Mouse (Mus musculus) forebrain, embryonic 14.5 days (tissue): ENCODE data around the gene Bhlha15. TPM values are rescaled to one million over a fixed set of nuclear protein-coding genes. Genes with fewer than 3 reads are reported as not detected.
A peak's percentile ranks its signal among the peaks of the same experiment; 100 is the strongest.

Source experiments
- ATAC-seq: fragments of 200-750 bp; cut with Nextera tagmentation; 2 replicates; pipeline ENCODE4 v1.8.0; 2017; ENCODE audit warnings: mild to moderate bottlenecking, moderate library complexity
- DNase-seq: peaks from one replicate; pipeline ENCODE4 v3.0.0-alpha.2; 2015; ENCODE audit warnings: low spot score
- H3K27ac ChIP-seq: fragments of 300-500 bp; sonication (generic); 2 replicates; pipeline ENCODE4 v1.5.1; 2014; ENCODE audit warnings: low read depth, mild to moderate bottlenecking, control low read depth, low read length, moderate library complexity
- H3K27me3 ChIP-seq: fragments of 300-500 bp; sonication (generic); replicated peaks from 2 replicates; pipeline ENCODE4 v1.6.1; 2014; ENCODE audit warnings: low read length, control low read depth, mixed read lengths; ENCODE audit not compliant: control insufficient read depth, insufficient read depth
- H3K36me3 ChIP-seq: fragments of 300-500 bp; sonication (generic); 2 replicates; pipeline ENCODE4 v1.6.1; 2014; ENCODE audit warnings: low read length, control low read depth; ENCODE audit not compliant: control insufficient read depth, insufficient read depth
- H3K4me1 ChIP-seq: fragments of 300-500 bp; sonication (generic); 2 replicates; pipeline ENCODE4 v1.6.1; 2014; ENCODE audit warnings: antibody characterized with exemption, low read length, control low read depth; ENCODE audit not compliant: control insufficient read depth, insufficient read depth
- H3K4me2 ChIP-seq: fragments of 300-500 bp; sonication (generic); 2 replicates; pipeline ENCODE4 v1.6.1; 2014; ENCODE audit warnings: mild to moderate bottlenecking, control low read depth, low read length
- H3K4me3 ChIP-seq: fragments of 300-500 bp; sonication (generic); 2 replicates; pipeline ENCODE4 v1.5.1; 2014; ENCODE audit warnings: low read depth, low read length, control low read depth
- H3K9ac ChIP-seq: fragments of 300-500 bp; sonication (generic); 2 replicates; pipeline ENCODE4 v1.6.1; 2014; ENCODE audit warnings: mild to moderate bottlenecking, low read length, control low read depth, moderate library complexity
- H3K9me3 ChIP-seq: fragments of 300-500 bp; sonication (generic); replicated peaks from 2 replicates; pipeline ENCODE4 v1.6.1; 2016; ENCODE audit warnings: low read length, control low read depth, mixed read lengths; ENCODE audit not compliant: control insufficient read depth
- WGBS: fragments of 180-500 bp; shearing (Covaris S2); extraction: QIAGEN DNeasy Blood & Tissue Kit; methylation state at CpG from one replicate; pipeline ENCODE4 v1.1.7; 2014; 5-methylcytosine and 5-hydroxymethylcytosine counted together
- polyA plus RNA-seq: library from polyadenylated mRNA; unstranded; fragments of >200 nt; fragmentation: Nextera tagmentation; extraction: Ambion mirVana; gene quantifications from 2 replicates; pipeline ENCODE4 v1.2.1, GENCODE M21; 2014

Bhlha15 gene
- polyA plus RNA-seq, result 0.06 TPM in 1 of 2 replicates, not detected in the other

DNA sequence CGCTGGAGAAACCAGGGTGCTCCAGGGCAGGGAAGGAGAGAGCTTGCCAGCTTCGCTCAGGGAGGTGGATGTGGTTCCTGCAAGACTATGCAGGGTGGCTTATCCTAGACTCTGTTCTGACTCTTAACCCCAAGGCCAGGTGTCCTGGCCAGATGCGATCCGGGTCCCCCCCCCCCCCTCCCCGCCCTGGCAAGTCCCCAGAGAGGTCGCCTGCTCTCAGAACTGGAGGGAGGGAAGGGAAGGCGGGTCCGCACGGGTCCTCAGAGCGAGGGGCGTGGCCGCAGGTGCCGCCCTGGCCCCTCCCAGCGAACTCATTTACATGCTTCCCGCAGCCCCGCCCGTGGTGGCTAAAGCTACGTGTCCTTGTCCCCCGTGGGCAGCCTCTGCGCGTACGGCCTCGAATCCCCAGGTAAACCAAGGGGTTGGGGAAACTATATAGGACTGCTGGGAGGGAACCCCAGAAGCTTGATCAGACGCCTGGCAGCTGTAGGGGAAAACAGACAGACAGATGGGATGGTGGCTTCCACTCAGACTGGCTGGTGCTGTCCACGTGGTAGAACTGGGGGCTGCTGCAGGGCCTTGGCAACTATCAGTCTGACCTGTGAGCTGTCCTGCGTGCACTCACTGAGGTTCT, at the start of gene Bhlha15:
TSS of gene Bhlha15 (plus strand) at position 337 of the 634 bp plus-strand sequence.
- no peak within 1 kb of the TSS for H3K27ac ChIP-seq
- H3K4me3 ChIP-seq, result 0 out of 2 replicates have a peak within 1 kb of the TSS, but pooled peaks have one; percentile 6
- no peaks in the 10 kb centered on the region for H3K9me3 ChIP-seq
- H3K4me1 ChIP-seq, result peaks cover 7% of the 10 kb centered on the region; the same call in 1 of the 2 replicates
- peak; percentile 74 for ATAC-seq
- H3K27me3 ChIP-seq, result no peaks in the 10 kb centered on the region
- H3K4me2 ChIP-seq, result peak within 1 kb of the TSS; percentile 45
- DNase-seq, result peak; percentile 41
- 9% methylated on average over 21 of the region's 26 CpGs for WGBS
- no peak within 1 kb of the TSS for H3K9ac ChIP-seq
- H3K36me3 ChIP-seq, result peaks cover 19% of the 10 kb centered on the region

DNA sequence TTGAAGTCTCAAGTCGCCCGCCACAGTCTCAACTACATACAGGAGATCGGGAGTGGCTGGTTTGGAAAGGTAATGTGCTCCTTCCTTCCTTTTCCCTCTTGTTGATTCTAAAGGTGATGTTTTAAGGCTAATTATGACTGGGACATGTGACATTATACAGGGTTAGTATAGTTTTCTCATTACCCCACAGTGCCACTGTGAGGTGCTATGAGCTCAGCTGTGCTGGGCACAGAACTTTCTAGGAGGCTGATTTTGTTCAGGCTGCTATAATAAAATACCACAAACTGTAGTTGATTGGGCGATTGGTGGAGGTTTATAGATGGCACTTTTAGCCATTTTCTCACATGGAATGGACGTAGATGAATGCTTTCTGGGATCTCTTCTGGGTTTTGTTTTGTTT, 46.6 kb upstream of the Bhlha15 start:
- 97% methylated on average over 5 of the region's 5 CpGs for WGBS
- no peak for DNase-seq
- Histone ChIP-seq H3K36me3 (peaks cover 37% of the 10 kb centered on the region), H3K9me3 (no peaks in the 10 kb centered on the region), H3K9ac (no peak overlapping the region), H3K4me2 (no peak overlapping the region), H3K4me1 (no peaks in the 10 kb centered on the region), H3K27ac (no peak overlapping the region), H3K4me3 (no peak overlapping the region), H3K27me3 (no peaks in the 10 kb centered on the region)
- no peak for ATAC-seq

DNA sequence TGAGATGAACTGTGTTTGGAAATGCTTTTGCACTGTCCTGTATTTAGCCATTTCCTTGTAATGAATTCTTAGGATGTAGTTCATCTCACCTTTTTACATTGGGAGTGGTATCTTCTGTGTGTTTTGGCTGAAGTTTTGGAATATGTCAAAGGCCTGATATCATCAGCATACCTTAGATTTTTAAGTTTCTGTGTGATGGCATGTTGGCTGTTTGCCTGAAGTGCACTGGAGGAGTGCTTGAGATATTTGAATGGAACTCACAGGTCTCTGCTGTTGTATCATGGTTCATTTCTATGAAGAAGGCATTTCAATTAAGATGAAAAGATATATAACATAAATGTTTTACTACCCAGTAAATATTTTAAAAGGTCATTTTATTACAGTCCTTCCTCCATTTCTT, 43.2 kb upstream of the Bhlha15 start:
- H3K4me3 ChIP-seq, result no peak overlapping the region
- no peaks in the 10 kb centered on the region for H3K4me1 ChIP-seq
- H3K27me3 ChIP-seq, result no peaks in the 10 kb centered on the region
- DNase-seq (no peak), ATAC-seq (no peak)
- H3K27ac ChIP-seq, result no peak overlapping the region
- H3K9ac ChIP-seq, result no peak overlapping the region
- peaks cover 45% of the 10 kb centered on the region for H3K36me3 ChIP-seq
- no peaks in the 10 kb centered on the region for H3K9me3 ChIP-seq
- H3K4me2 ChIP-seq, result no peak overlapping the region

DNA sequence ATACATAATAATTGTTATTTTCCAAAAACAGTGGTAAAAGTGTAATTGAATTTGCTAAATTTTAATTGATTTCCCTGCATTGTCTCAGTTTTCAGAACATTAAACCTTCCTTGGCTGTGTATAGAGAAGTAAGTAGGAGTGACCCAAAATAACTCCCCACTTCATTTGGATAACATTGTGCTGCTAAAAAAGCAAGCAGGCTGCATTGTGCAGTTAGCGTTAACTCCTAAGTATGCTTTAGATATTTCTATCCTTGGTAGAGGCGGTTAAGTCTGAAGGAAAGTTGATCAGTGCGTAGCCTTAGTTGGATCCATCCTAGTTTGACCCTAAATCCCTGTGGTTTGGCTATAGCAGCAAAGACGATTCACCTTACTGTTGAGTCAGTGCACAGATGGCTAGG, 40.6 kb upstream of the Bhlha15 start:
- Histone ChIP-seq H3K4me3 (no peak overlapping the region), H3K4me1 (no peaks in the 10 kb centered on the region), H3K27ac (no peak overlapping the region), H3K9me3 (no peaks in the 10 kb centered on the region), H3K36me3 (peaks cover 39% of the 10 kb centered on the region), H3K9ac (no peak overlapping the region), H3K27me3 (no peaks in the 10 kb centered on the region), H3K4me2 (no peak overlapping the region)
- no peak for DNase-seq
- 90% methylated on average over 4 of the region's 4 CpGs for WGBS
- no peak for ATAC-seq

GRCm38 (mm10) chr5:144151270-144151669, 38.8 kb upstream of the Bhlha15 start:
- Histone ChIP-seq H3K9me3 (no peaks in the 10 kb centered on the region), H3K4me2 (no peak overlapping the region), H3K4me3 (no peak overlapping the region), H3K36me3 (peaks cover 33% of the 10 kb centered on the region), H3K27ac (no peak overlapping the region), H3K27me3 (no peaks in the 10 kb centered on the region), H3K4me1 (no peaks in the 10 kb centered on the region), H3K9ac (no peak overlapping the region)
- WGBS, result 92% methylated on average over 4 of the region's 4 CpGs
- ATAC-seq (no peak), DNase-seq (no peak)

GRCm38 (mm10) chr5:144154528-144154927, 35.6 kb upstream of the Bhlha15 start:
- H3K27me3 ChIP-seq, result no peaks in the 10 kb centered on the region
- WGBS, result 27% methylated on average over 7 of the region's 7 CpGs
- ATAC-seq (peak; percentile 69; the same call in 1 of the 2 replicates), DNase-seq (peak; percentile 88)
- H3K9me3 ChIP-seq, result no peaks in the 10 kb centered on the region
- H3K36me3 ChIP-seq, result peaks cover 39% of the 10 kb centered on the region
- no peak overlapping the region for H3K9ac ChIP-seq
- H3K4me1 ChIP-seq, result no peaks in the 10 kb centered on the region
- no peak overlapping the region for H3K27ac ChIP-seq
- no peak overlapping the region for H3K4me2 ChIP-seq
- H3K4me3 ChIP-seq, result no peak overlapping the region

- Histone ChIP-seq H3K9me3 (no peaks in the 10 kb centered on the region), H3K9ac (no peak overlapping the region; the same call in 1 of the 2 replicates), H3K27me3 (no peaks in the 10 kb centered on the region), H3K27ac (peak overlapping the region; percentile 60; the same call in 1 of the 2 replicates), H3K4me1 (no peaks in the 10 kb centered on the region), H3K36me3 (peaks cover 38% of the 10 kb centered on the region), H3K4me2 (no peak overlapping the region), H3K4me3 (no peak overlapping the region)
- WGBS, result 15% methylated on average over 4 of the region's 4 CpGs
- peak; percentile 87 for DNase-seq
- ATAC-seq, result peak; percentile 83
Observed at GRCm38 (mm10) chr5:144158604-144159003, 31.5 kb upstream of the Bhlha15 start.

DNA sequence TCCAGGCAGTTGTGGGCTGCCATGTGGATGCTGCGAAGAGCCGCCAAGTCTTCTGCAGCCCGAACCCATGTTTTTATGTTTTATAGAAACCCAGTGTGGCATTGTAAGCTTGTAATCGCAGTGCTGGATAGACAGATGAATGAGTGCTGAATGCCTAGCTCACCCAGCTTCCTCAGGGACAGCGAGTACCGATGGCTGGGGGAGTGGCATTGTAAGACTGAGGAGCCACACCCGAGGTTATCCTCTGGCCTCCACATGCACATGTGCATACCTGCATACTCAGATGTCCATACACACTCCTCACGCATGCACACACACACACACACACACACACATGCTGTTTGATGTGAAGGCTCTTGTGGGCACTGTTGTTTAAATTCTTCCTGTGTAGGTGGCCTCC, 30.9 kb upstream of the Bhlha15 start:
- H3K36me3 ChIP-seq, result peaks cover 43% of the 10 kb centered on the region
- peak; percentile 8 for DNase-seq

DNA sequence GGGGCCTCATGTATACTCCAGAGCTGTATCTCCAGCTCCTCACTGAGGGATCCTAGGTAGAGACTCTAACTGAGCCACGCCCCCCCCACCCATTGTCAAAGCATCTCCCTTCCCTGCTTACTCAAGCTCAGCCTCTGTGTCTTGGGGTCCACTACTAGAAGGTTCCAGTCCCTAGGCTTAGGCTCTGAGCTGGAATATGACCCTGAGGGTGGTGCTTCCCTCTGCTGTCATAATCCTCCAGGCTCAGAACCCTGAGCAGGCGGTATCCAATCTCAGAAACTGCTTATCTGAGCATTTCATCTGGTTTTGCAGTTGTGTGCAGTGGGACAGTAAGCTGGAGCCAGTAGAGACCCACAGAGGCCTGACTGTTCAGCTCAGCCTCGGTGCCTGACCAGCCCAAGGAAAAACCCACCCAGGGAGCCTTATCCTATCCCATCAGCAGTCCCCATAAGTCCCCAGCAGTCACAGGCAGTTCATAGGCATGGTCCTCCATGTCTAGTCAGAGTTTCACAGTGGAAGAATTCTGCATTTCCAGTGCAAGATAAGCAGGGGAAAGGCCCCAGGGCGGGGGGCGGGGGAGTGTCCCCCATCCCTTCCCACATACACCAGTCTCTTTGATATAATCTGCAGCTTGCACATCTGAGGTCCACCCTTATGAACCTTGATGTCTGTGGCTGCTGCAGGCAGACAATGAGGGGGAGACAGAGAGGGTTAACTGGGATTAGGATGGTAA, 27.8 kb upstream of the Bhlha15 start:
- ATAC-seq (no peak), DNase-seq (no peak)
- H3K27ac ChIP-seq, result no peak overlapping the region
- H3K4me2 ChIP-seq, result no peak overlapping the region
- H3K4me1 ChIP-seq, result no peaks in the 10 kb centered on the region
- peaks cover 56% of the 10 kb centered on the region for H3K36me3 ChIP-seq
- 93% methylated on average over 5 of the region's 5 CpGs for WGBS
- no peaks in the 10 kb centered on the region for H3K27me3 ChIP-seq
- H3K9ac ChIP-seq, result no peak overlapping the region
- no peaks in the 10 kb centered on the region for H3K9me3 ChIP-seq
- H3K4me3 ChIP-seq, result no peak overlapping the region

More for the DNA sequence above, 30.9 kb upstream of the Bhlha15 start:
- no peak overlapping the region for H3K4me2 ChIP-seq
- H3K9ac ChIP-seq, result no peak overlapping the region
- H3K27ac ChIP-seq, result 0 out of 2 replicates have a peak overlapping the region, but pooled peaks have one; percentile 60
- H3K4me1 ChIP-seq, result no peaks in the 10 kb centered on the region
- no peak overlapping the region for H3K4me3 ChIP-seq
- H3K27me3 ChIP-seq, result no peaks in the 10 kb centered on the region
- no peaks in the 10 kb centered on the region for H3K9me3 ChIP-seq
- WGBS, result 88% methylated on average over 8 of the region's 8 CpGs
- no peak for ATAC-seq
